Mouse (Mus musculus): ENCODE measurements around the gene BC034090.
A peak's percentile ranks its signal among the peaks of the same experiment; 100 is the strongest.
"Not testable (repeated sequence)": the region's sequence is repeated elsewhere in the genome, so short reads cannot be mapped to it uniquely, and the experiment has no call there.

The BC034090 gene

GRCm38 (mm10) chr1:155243797-155244770, at the start of gene BC034090:
TSS of gene BC034090 (minus strand) at chr1:155244444.
- DNase-seq (ENCODE audit: low spot score in 2 of 2): peak; percentile 65 to 71

- peak; percentile 10 to 57 for DNase-seq (ENCODE audit: low spot score in 2 of 2)
Observed at GRCm38 (mm10) chr1:155293446-155293845, 49.2 kb upstream of the BC034090 start.

- no peak for DNase-seq (ENCODE audit: low spot score in 2 of 2)
Observed at GRCm38 (mm10) chr1:155289411-155289810, 45.2 kb upstream of the BC034090 start.

- DNase-seq (ENCODE audit: low spot score in 2 of 2): no peak
Observed at GRCm38 (mm10) chr1:155288033-155288432, 43.8 kb upstream of the BC034090 start.

- DNase-seq (ENCODE audit: low spot score in 2 of 2): no peak
Observed at GRCm38 (mm10) chr1:155283808-155284207, 39.6 kb upstream of the BC034090 start.

GRCm38 (mm10) chr1:155281003-155281793, 37.0 kb upstream of the BC034090 start:
- DNase-seq (ENCODE audit: low spot score in 2 of 2): peak; percentile 50 to 66

GRCm38 (mm10) chr1:155280306-155280705, 36.1 kb upstream of the BC034090 start:
- DNase-seq (ENCODE audit: low spot score in 2 of 2): no peak

GRCm38 (mm10) chr1:155276381-155277033, 32.3 kb upstream of the BC034090 start:
- DNase-seq (ENCODE audit: low spot score in 2 of 2): no peak

GRCm38 (mm10) chr1:155275793-155276192, 31.5 kb upstream of the BC034090 start:
- no peak for DNase-seq (ENCODE audit: low spot score in 2 of 2)

- peak; percentile 25 to 56 for DNase-seq (ENCODE audit: low spot score in 2 of 2)
Observed at GRCm38 (mm10) chr1:155274976-155275375, 30.7 kb upstream of the BC034090 start.

GRCm38 (mm10) chr1:155272953-155273352, 28.7 kb upstream of the BC034090 start:
- no peak for DNase-seq (ENCODE audit: low spot score in 2 of 2)

- DNase-seq (ENCODE audit: low spot score in 2 of 2): not testable (repeated sequence)
Observed at GRCm38 (mm10) chr1:155262496-155262895, 18.3 kb upstream of the BC034090 start.

GRCm38 (mm10) chr1:155254309-155254708, 10.1 kb upstream of the BC034090 start:
- DNase-seq (ENCODE audit: low spot score in 2 of 2): no peak

GRCm38 (mm10) chr1:155253126-155253525, 8.9 kb upstream of the BC034090 start:
- no peak for DNase-seq (ENCODE audit: low spot score in 2 of 2)

- DNase-seq (ENCODE audit: low spot score in 2 of 2): no peak
Observed at GRCm38 (mm10) chr1:155252631-155253121, 8.4 kb upstream of the BC034090 start.

GRCm38 (mm10) chr1:155251596-155251995, 7.4 kb upstream of the BC034090 start:
- DNase-seq (ENCODE audit: low spot score in 2 of 2): no peak

- DNase-seq (ENCODE audit: low spot score in 2 of 2): no peak
Observed at GRCm38 (mm10) chr1:155250531-155251135, 6.4 kb upstream of the BC034090 start.

- DNase-seq (ENCODE audit: low spot score in 2 of 2): no peak
Observed at GRCm38 (mm10) chr1:155249896-155250295, 5.7 kb upstream of the BC034090 start.

GRCm38 (mm10) chr1:155248041-155248440, 3.8 kb upstream of the BC034090 start:
- no peak for DNase-seq (ENCODE audit: low spot score in 2 of 2)

- no peak for DNase-seq (ENCODE audit: low spot score in 2 of 2)
Observed at GRCm38 (mm10) chr1:155247441-155247840, 3.2 kb upstream of the BC034090 start.

GRCm38 (mm10) chr1:155245516-155245915, 1.3 kb upstream of the BC034090 start:
- DNase-seq (ENCODE audit: low spot score in 2 of 2): no peak

Data from heart, adult 9 months (tissue).